Mouse (Mus musculus) 3T3-L1 (cell line): ENCODE measurements at regions not wholly inside any gene's neighbourhood (a gene's known extent, or its start where the extent isn't known, plus 50 kb on each side); places are given as distances from the start of the nearest gene placed in this dataset.
A peak's percentile ranks its signal among the peaks of the same experiment; 100 is the strongest.

Experiments
- DNase-seq: peaks from one replicate; pipeline ENCODE4 v3.0.0-alpha.2; 2015; ENCODE audit warnings: low read depth, low spot score

- no peak for DNase-seq
Measured at GRCm38 (mm10) chr3:115816328-115817160, 71.1 kb upstream of the Dph5 start.

- DNase-seq: no peak
Measured at GRCm38 (mm10) chr3:115817771-115818170, 69.9 kb upstream of the Dph5 start.

GRCm38 (mm10) chr3:115818734-115819133 is 68.9 kb upstream of the Dph5 start:
- no peak for DNase-seq

GRCm38 (mm10) chr3:115819401-115820138 is 68.1 kb upstream of the Dph5 start:
- DNase-seq: no peak

- DNase-seq: no peak
Measured at GRCm38 (mm10) chr3:115820139-115820481, 67.5 kb upstream of the Dph5 start.

GRCm38 (mm10) chr3:115821627-115822026 is 66.0 kb upstream of the Dph5 start:
- DNase-seq: no peak

GRCm38 (mm10) chr3:115822491-115822890 is 65.1 kb upstream of the Dph5 start:
- no peak for DNase-seq

- DNase-seq: no peak
Measured at GRCm38 (mm10) chr3:115823741-115824140, 63.9 kb upstream of the Dph5 start.

GRCm38 (mm10) chr3:115824792-115825191 is 62.8 kb upstream of the Dph5 start:
- no peak for DNase-seq

- DNase-seq: no peak
Measured at GRCm38 (mm10) chr3:115835381-115835780, 52.3 kb upstream of the Dph5 start.

- peak; percentile 95 for DNase-seq
Measured at GRCm38 (mm10) chr3:115837617-115838216, 49.9 kb upstream of the Dph5 start.
